Mouse (Mus musculus): ENCODE data around the gene Prkra.

DNA sequence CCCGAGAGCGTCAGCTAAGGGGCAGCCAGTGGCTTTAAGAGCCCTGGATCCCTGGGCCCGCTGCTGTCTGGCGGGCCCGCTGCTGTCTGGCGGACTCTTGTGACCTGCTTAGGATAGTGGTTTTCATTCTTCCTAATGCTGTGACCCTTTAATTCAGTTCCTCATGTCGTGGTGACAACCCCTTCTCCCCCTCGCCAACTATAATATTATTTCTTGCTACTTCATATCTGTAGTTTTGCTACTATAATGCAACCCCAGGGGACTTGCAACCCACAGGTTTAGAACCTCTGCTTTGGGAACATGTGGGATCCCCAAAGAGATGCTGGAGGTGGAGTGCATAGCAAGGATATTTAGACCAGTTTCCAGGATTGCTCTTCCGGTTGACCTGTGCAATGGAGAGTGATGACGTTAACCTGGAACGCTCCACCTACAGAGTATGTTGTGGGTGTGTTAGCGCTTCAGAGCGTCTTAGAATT, 889 bp upstream of the Prkra start:
- TF ChIP-seq TAL1 (IDR thresholded peaks at IDR 0.05; ENCODE audit: low read length): no peak
- TF ChIP-seq GATA1 (IDR thresholded peaks at IDR 0.05; ENCODE audit: low read length): no peak
